Mouse (Mus musculus) cerebellum, adult 11-12 months (tissue): Measurements from ENCODE around the gene Ndst2.

Experiments used
- DNase-seq: peaks from one replicate; pipeline ENCODE4 v3.0.0; 2022

The Ndst2 gene

GRCm38 (mm10) chr14:20733952-20734774, at the start of gene Ndst2:
Gene Ndst2, minus strand, starts transcription at chr14:20734562.
- DNase-seq: peak; percentile 89

- no peak for DNase-seq
Observed at GRCm38 (mm10) chr14:20783526-20783925, 49.2 kb upstream of the Ndst2 start.

DNA sequence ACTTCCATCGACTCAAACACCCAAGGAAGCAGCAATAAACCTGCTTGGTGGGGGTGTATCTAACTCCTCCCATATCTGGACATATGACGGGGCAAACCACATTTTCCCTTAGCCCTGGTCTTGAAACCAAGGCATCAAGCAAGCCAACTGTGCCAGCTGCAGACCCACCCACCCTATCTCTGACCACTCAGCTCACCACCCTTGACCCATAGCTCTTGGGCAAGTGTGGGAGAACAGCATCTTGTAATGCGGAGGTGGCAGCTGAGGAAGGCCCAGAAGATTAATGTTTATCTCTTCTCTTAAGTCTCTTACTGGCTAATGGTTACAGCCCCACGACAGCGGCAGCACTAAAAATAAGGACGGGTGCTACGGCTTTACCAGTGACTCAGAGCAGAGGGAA, 48.5 kb upstream of the Ndst2 start:
- DNase-seq: no peak

GRCm38 (mm10) chr14:20780217-20780616, 45.9 kb upstream of the Ndst2 start:
- no peak for DNase-seq

DNA sequence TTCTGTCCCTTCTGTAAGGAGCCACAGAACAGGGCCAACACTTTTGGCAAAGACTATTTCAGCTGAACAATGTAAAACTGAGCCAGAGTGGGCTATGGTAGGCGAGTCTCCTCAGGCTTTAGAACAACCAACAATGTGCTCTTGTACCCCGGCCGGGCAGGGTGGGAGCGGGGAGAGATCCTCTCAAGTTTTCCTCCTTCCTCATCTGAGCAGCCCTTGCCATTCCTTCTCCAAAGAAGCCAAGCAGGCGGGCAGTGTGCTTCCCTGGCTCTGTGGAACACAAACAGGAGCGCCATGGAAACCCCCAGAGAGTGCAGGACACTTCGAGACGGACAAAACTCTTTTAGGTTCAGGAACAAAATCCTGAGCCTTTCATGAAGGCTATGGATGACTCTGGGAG, 44.1 kb upstream of the Ndst2 start:
- DNase-seq: no peak

GRCm38 (mm10) chr14:20775661-20776060, 41.3 kb upstream of the Ndst2 start:
- DNase-seq: no peak

GRCm38 (mm10) chr14:20773410-20773809, 39.0 kb upstream of the Ndst2 start:
- DNase-seq: no peak

DNA sequence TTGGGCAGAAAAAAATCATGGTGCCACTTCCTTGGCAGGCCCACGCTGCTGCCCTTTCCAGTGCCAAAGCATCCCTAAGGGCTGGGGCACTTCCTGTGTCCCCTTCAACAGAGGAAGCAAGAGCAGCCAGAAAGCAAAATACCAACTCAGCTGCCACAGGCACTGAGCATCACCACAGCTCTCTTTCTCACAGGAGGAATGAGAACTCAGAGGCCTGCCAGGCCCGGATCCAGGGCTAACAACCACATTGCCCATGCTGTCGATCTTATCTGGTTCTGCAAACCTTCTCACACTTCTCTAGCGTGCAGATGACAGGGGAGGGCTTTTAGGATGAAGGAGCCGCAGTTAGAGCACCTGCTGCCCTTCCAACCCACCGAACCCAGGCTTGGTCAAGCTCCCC, 38.4 kb upstream of the Ndst2 start:
- no peak for DNase-seq

- no peak for DNase-seq
Observed at GRCm38 (mm10) chr14:20771941-20772340, 37.6 kb upstream of the Ndst2 start.

DNA sequence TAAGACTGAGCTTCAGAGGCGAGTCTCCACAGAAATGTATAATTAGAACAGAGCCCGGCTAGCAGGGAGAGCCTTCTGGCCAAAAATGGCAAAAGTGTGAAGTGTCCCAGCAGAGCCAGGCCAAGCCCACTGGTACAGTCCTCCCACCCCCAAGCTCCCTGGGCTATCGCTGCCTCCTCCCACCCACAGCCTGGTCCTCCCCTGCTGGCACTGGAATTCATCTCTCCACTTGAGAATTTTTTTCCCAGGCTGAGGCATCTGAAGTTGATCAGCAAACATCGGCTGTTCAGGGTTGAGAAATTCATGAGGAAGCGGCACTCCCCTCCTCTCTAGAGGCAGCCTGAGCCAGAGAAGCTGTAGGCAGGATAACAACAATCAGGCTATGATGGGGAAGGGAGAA, 34.2 kb upstream of the Ndst2 start:
- no peak for DNase-seq

DNA sequence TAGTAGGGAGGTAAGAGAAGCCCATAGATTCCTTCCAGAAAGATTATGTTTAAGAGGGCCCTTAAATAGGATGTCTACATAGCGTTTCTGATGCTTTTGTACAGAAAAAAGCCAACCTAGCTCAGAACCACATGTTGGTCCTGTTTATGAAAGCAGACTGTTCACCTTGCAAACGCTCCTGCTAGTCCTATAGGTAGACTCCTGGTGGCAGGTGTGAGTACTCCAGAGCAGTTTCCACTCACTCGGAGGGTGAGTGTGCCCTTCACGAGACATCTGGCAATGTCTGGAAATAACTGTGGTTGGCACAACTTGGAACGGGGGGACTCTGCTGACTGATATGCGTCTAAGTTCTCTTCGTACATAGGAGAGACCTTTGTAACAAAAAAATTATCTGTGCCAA, 33.6 kb upstream of the Ndst2 start:
- no peak for DNase-seq

DNA sequence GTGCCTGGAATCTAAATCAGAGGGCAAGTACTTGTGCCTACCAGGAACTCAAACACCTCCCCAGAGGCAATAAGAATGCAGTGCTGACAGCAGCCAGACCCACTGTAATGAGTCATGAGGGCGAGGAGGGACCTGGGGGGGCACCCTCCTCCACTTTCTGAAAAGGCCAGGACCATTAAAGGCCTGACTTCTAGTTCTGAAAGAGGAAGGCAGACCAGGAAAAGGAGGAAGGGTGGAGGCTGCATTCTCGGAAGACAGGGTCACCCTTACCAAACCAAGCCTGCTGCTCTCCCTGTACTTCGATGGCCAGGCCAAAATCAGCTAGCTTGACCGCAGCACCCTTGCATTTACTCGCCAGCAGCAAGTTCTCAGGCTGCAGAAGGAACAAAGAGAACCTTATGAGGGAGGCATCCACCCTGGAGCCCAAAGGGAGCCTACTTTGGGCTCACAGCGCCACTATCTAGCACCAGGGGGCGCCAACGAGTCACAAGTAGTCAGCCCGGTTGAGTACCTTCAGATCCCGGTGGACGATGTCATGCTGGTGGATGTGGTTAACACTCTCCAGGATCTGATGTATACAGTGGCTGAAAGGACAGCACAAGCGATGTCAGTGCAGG, 31.4 kb upstream of the Ndst2 start:
- DNase-seq: peak; percentile 76

DNA sequence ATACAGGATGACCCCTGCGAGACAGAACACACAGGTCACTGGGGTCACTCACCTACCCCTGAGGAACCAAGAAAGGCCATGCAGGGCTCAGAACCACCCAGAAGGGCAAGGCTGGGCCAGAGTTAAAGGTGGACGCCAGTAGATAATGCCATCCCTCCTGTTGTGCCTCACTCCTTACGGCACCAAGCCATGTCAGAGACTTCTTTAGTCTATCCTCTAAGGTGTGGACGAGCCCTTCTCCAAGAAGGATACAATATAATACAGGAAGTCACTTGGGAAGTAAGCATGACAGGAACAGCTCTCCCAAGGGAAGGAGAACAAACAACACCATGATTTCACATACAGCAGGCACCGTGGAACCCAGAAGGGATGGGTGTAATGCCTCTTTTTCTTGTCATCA, 30.6 kb upstream of the Ndst2 start:
- no peak for DNase-seq

DNA sequence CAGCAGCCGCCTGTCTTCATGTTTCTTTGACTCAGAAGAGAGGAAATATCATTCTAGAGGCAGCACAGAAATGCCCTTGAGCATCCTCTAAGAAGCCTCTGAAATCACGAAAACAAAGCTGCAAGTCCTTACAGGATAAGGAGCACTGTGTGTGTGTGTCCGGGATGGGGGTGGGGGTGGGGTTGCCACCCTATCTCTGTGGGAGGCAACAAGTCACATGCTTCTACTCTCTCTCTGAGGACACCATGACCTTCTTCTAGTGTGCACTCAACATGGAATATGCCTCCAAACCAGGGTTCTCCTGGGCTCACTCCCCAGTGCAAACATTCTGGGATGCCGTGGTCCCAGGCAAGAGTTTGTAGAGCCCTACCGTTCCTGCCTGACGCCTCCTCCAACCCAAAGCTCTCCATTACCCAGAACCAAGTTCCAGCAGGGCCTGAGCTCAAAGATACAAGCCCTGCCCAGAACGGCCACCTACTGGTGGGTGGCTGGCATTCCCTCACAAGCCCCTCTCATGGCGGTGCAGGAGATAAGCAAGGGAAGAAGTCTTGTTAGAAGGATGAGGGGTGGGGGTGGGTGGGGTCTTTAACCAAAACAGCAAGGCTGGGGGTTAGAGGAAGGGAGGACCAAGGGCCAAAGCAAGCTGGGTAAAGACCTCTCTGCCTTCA, 24.5 kb upstream of the Ndst2 start:
- no peak for DNase-seq

- DNase-seq: peak; percentile 94
Observed at GRCm38 (mm10) chr14:20757370-20757907, 23.1 kb upstream of the Ndst2 start.

- DNase-seq: no peak
Observed at GRCm38 (mm10) chr14:20753792-20754191, 19.4 kb upstream of the Ndst2 start.

- no peak for DNase-seq
Observed at GRCm38 (mm10) chr14:20750503-20750902, 16.1 kb upstream of the Ndst2 start.

DNA sequence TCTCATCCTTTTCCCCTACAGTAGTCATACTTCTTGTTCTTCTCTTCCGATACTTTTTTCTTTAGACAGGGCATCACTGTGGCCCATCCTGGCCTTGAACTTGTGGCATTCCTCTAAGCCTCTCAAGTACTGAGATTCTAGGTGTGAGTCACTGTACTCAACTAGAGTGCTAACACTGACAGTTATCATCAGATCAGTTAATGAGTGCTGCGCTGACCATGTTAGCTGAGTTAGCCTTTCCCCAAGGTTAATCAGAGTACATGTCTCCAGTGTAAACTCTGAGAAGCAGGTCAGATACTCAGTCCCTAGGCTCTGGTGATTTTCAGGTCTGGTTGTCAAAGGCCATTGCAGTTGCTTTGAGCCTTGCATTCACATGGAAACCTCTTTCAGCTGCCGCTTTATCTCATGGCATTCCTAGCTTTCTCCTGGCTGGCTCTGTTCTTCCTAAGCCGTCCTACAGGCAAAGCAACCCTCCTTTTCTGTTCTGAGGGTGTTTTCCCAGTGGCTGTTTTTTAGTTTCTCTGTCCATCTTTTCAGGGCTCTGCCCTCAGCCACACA, 15.2 kb upstream of the Ndst2 start:
- DNase-seq: no peak

DNA sequence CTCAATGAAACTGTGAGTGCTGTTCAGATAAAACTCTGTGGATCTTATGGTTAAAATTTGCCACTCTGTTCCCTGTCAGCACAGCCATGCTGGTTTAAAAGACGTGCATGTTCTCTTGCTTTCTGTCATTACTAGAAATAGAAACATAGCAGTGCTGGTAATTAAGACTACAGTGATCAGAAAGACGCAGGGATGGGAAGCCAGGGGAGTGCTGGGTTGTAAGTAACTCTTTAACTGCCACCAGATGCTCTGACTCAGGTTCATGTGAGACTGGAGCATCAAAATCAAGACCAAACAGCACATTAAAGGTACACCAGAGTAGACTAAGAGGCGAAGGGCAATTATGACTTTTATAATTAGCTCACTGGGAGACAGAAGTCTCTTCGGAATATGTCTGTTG, 14.0 kb upstream of the Ndst2 start:
- DNase-seq: no peak

GRCm38 (mm10) chr14:20746935-20747334, 12.6 kb upstream of the Ndst2 start:
- DNase-seq: no peak

DNA sequence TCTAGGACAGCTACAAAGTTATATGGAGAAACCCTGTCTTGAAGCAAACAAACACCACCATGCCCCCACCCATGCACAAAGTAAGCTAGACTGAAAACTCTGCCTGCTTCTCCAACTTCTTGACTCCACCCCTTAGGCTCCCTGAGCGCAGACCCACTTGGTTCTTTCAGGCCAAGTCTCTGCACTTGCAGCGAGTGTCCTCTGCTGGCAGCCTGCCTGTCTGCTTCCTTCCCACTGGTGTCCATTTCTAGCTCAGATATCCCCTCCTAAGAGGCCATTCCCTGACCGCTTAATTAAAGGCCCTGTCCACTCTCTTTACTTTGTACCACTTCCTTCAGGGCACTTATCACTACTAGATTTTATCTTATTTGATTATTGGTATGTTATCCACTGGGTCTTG, 9.3 kb upstream of the Ndst2 start:
- DNase-seq: no peak

DNA sequence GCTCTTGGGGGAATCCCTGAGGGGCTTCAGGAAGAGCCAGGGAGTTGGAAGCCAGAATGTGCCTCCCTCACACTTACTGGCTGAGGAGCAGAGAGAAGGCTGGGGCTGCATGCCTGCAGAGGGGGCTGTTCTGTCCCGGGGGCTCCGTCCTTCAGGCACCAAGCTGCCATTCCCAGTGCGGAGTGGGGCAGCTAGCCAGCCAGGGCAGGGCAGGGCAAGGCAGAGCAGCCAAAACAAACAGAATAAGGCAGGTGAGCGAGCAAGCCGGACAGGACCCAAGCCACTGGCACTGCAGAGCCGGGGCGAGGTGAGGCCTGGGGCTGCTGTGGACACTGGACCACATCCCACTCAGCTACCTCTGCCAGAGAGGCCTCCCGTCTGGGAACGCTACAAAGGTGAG, 6.9 kb upstream of the Ndst2 start:
- DNase-seq: no peak

GRCm38 (mm10) chr14:20738511-20738910, 4.1 kb upstream of the Ndst2 start:
- no peak for DNase-seq

- DNase-seq: peak; percentile 67
Observed at GRCm38 (mm10) chr14:20737306-20737705, 2.9 kb upstream of the Ndst2 start.
